Mouse (Mus musculus): ENCODE data around the gene Zc3h10. TPM values are rescaled to one million over a fixed set of nuclear protein-coding genes. Genes with fewer than 3 reads are reported as not detected.

The Zc3h10 gene
- polyA plus RNA-seq, 1 experiment from 2014 or later, result 16.6 TPM

DNA sequence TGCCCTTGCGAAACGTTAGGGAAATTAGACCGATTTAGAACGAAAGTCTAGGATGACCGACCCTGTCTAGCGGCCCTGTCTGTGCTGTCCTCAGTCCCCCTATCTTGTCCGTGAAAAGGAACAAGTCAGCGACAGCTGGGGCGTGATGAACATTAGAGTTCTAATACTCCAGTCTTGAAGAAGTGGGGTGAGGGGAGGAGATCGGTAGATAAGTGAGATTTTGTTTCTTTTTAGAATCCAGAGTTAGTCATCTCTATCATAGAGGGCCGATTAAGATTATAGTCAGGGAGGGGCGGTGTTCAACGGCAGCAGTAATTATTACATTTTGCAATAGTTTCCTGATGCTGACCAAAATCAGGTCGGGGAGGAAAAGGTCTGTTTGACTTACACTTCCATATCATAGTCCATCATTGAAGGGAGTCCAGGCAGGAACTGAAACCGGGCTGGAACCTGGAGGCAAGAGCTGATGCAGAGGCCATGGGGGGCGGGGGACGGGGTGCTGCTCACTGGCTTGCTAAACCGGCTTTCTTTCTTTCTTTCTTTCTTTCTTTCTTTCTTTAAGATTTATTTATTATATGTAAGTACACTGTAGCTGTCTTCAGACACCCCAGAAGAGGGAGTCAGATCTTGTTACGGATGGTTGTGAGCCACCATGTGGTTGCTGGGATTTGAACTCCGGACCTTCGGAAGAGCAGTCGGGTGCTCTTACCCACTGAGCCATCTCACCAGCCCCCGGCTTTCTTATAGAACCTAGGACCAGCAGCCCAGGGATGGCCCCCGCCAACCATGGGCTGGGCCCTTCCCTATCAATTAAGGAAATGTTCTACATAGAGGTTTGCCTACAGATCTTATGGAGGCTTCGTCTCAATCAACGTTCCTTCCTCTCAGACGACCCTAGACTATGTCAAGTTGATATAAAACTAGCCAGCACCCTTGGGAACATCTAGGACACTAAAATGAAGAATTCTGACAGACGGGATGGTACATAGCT is 20.9 kb downstream of the Zc3h10 start:
- peak overlapping the region; percentile 35 for H3K27ac ChIP-seq (ENCODE audit: low read length)
- ATAC-seq (ENCODE audit: low FRiP score, low TSS enrichment), result no peak
- peak overlapping the region; percentile 45 for H3K9ac ChIP-seq (replicated peaks; ENCODE audit: low read length)
- H3K27me3 ChIP-seq (ENCODE audit: insufficient read depth, low read length), result no peaks in the 10 kb centered on the region
- no peaks in the 10 kb centered on the region for H3K9me3 ChIP-seq (ENCODE audit: low read length)
- H3K4me2 ChIP-seq (replicated peaks; ENCODE audit: low read depth, low read length), result peak overlapping the region; percentile 100
- peak overlapping the region; percentile 84 for H3K4me3 ChIP-seq (ENCODE audit: low read length)
- 29% methylated on average over 28 of the region's 28 CpGs for WGBS
- no peaks in the 10 kb centered on the region for H3K36me3 ChIP-seq (ENCODE audit: insufficient read depth, low read length)
- H3K4me1 ChIP-seq (ENCODE audit: insufficient read depth, low read length), result peaks cover 13% of the 10 kb centered on the region

DNA sequence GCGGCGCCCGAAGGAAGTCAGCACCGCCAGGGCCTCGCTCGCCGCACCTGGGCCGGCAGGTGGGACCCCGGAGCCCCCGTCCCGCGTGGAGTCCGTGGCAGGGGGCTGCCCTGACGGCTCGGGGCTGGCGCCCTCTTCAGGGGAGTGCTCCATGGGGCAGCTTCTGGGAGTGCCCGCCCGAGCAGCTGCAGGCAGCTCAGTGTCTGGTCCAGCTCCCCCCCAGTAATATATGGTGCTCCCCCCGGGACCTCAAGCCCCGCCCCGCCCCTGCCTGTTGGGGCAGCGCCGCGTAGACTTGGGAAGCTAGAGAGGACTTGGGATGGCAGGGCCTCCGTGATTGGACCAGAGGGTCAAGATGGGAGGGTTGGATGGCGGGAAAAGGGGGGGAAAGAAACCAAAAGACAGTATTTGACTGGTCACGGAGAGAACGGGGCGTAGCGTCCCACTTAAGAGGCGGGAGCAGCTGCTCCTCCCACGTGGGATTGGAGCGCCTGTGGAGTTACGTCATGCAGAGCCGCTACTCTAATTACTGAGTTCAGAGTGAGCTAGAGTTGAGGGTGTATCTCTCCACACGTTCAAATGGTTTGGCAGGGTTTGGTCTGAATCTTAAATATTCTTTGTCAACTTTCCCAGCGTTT is 21.8 kb downstream of the Zc3h10 start, which contains the start of gene Esyt1:
TSS of gene Esyt1 (minus strand) at position 201 of the 638 bp plus-strand sequence.
- Histone ChIP-seq H3K27ac (ENCODE audit: low read length) (peak within 1 kb of the TSS; percentile 80), H3K9ac (replicated peaks; ENCODE audit: low read length) (peak within 1 kb of the TSS; percentile 82), H3K4me2 (replicated peaks; ENCODE audit: low read depth, low read length) (peak within 1 kb of the TSS; percentile 100), H3K36me3 (ENCODE audit: insufficient read depth, low read length) (0 out of 2 replicates have a peak, but pooled peaks cover 2% of the 10 kb centered on the region), H3K9me3 (ENCODE audit: low read length) (no peaks in the 10 kb centered on the region), H3K4me1 (ENCODE audit: insufficient read depth, low read length) (peaks cover 13% of the 10 kb centered on the region), H3K4me3 (ENCODE audit: low read length) (peak within 1 kb of the TSS; percentile 84), H3K27me3 (ENCODE audit: insufficient read depth, low read length) (no peaks in the 10 kb centered on the region)
- under 1% methylated on average over 37 of the region's 37 CpGs for WGBS
- ATAC-seq (ENCODE audit: low FRiP score, low TSS enrichment), result peak; percentile 99

- peak; percentile 33 for ATAC-seq (ENCODE audit: low FRiP score, low TSS enrichment)
- H3K4me2 ChIP-seq (replicated peaks; ENCODE audit: low read depth, low read length), result peak overlapping the region; percentile 100
- peak overlapping the region; percentile 84 for H3K4me3 ChIP-seq (ENCODE audit: low read length)
- WGBS, result under 1% methylated on average over 58 of the region's 58 CpGs
- H3K27ac ChIP-seq (ENCODE audit: low read length), result peak overlapping the region; percentile 80
- peaks cover 13% of the 10 kb centered on the region for H3K4me1 ChIP-seq (ENCODE audit: insufficient read depth, low read length)
- no peaks in the 10 kb centered on the region for H3K9me3 ChIP-seq (ENCODE audit: low read length)
- H3K36me3 ChIP-seq (ENCODE audit: insufficient read depth, low read length), result peaks cover 7% of the 10 kb centered on the region; the same call in 1 of the 2 replicates
- no peaks in the 10 kb centered on the region for H3K27me3 ChIP-seq (ENCODE audit: insufficient read depth, low read length)
- peak overlapping the region; percentile 82 for H3K9ac ChIP-seq (replicated peaks; ENCODE audit: low read length)
These were observed 22.6 kb downstream of the Zc3h10 start for GRCm38 (mm10) chr10:128524732-128525662.

DNA sequence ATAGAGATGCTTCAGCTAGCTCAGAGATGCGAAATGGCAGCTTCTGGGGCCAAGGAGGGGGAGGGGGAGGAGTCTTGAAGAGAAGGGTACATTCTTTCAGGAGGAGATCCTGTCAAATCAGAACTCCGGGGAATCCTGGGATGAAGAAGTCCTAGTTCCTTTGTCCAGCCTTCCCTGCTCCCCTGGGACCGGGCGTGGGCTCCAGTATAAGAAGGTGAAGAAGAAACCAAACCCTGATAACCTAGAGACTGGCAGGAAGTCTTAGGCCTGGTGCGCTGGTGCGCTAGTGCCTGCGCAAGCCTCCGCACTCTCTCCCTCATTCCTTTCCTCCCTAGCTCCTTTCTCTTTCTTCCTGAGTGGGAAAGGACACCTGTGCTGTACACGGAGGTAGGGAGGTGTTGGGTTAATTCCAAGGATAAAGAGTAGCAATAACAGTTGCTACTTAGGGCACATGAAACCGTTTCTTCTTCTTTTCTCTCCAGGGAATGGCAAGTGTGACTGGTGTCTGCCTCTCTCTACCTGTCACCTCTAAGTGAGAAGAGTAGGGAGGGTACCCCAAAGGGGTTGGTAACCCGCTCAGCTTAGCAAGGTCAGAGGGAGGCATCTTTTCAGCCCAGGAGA is 23.4 kb downstream of the Zc3h10 start:
- Histone ChIP-seq H3K4me1 (ENCODE audit: insufficient read depth, low read length) (peaks cover 13% of the 10 kb centered on the region), H3K4me2 (replicated peaks; ENCODE audit: low read depth, low read length) (peak overlapping the region; percentile 100), H3K9me3 (ENCODE audit: low read length) (no peaks in the 10 kb centered on the region), H3K27ac (ENCODE audit: low read length) (no peak overlapping the region), H3K36me3 (ENCODE audit: insufficient read depth, low read length) (peaks cover 11% of the 10 kb centered on the region; the same call in 1 of the 2 replicates), H3K4me3 (ENCODE audit: low read length) (peak overlapping the region; percentile 84), H3K9ac (replicated peaks; ENCODE audit: low read length) (peak overlapping the region; percentile 82), H3K27me3 (ENCODE audit: insufficient read depth, low read length) (no peaks in the 10 kb centered on the region)
- no peak for ATAC-seq (ENCODE audit: low FRiP score, low TSS enrichment)
- 15% methylated on average over 11 of the region's 11 CpGs for WGBS

DNA sequence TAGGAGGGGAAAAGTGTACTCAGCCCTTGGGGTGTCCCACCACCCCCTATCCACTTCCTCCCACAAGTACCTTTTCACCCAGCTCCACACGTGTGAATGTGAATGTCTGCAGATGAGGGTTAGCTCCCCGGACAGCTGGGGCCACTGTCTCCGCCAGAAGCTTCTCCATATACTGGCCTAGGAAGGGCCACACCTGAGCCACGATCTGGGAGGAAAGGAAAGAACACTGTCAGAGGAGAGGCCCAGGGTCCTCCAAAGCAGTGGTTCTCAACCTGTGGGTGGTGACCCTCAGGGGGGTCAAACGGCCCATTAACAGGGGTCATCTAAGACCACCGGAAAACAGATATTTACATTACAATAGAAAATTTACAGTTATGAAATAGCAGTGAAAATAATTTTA is 25.2 kb downstream of the Zc3h10 start:
- no peaks in the 10 kb centered on the region for H3K9me3 ChIP-seq (ENCODE audit: low read length)
- H3K9ac ChIP-seq (replicated peaks; ENCODE audit: low read length), result no peak overlapping the region
- H3K4me3 ChIP-seq (ENCODE audit: low read length), result no peak overlapping the region
- H3K36me3 ChIP-seq (ENCODE audit: insufficient read depth, low read length), result peaks cover 18% of the 10 kb centered on the region; the same call in 1 of the 2 replicates
- no peak overlapping the region for H3K4me2 ChIP-seq (replicated peaks; ENCODE audit: low read depth, low read length)
- no peaks in the 10 kb centered on the region; the same call in 1 of the 2 replicates for H3K27me3 ChIP-seq (ENCODE audit: insufficient read depth, low read length)
- 75% methylated on average over 6 of the region's 6 CpGs for WGBS
- H3K27ac ChIP-seq (ENCODE audit: low read length), result no peak overlapping the region
- no peak for ATAC-seq (ENCODE audit: low FRiP score, low TSS enrichment)
- H3K4me1 ChIP-seq (ENCODE audit: insufficient read depth, low read length), result peaks cover 13% of the 10 kb centered on the region

- Histone ChIP-seq H3K9ac (replicated peaks; ENCODE audit: low read length) (no peak overlapping the region), H3K4me2 (replicated peaks; ENCODE audit: low read depth, low read length) (no peak overlapping the region), H3K4me3 (ENCODE audit: low read length) (no peak overlapping the region), H3K36me3 (ENCODE audit: insufficient read depth, low read length) (peaks cover 18% of the 10 kb centered on the region; the same call in 1 of the 2 replicates), H3K27ac (ENCODE audit: low read length) (no peak overlapping the region), H3K9me3 (ENCODE audit: low read length) (no peaks in the 10 kb centered on the region), H3K27me3 (ENCODE audit: insufficient read depth, low read length) (peaks cover 3% of the 10 kb centered on the region; the same call in 1 of the 2 replicates), H3K4me1 (ENCODE audit: insufficient read depth, low read length) (peaks cover 14% of the 10 kb centered on the region)
- ATAC-seq (ENCODE audit: low FRiP score, low TSS enrichment), result no peak
- WGBS, result 87% methylated on average over 16 of the region's 16 CpGs
These were observed 27.0 kb downstream of the Zc3h10 start for GRCm38 (mm10) chr10:128520591-128520990.

DNA sequence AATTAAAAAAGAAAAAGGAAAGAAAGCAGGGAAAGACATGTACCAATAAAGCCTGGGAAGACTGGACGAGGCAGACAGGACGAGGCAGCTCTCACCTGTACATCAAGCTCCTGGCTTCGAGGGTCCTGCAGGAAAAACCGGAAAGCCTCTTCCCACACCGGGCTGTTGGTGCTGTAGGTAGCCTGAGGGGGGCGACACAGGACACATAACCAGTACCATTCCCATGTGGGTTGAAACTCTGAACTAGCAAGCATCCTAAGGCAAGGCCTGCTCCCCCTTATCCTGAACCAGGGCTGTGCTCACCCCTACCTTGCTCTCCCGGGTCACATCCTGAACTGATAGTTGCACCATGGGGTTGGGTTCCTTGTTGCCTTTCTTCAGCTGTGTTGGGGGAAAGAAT is 28.7 kb downstream of the Zc3h10 start:
- Histone ChIP-seq H3K36me3 (ENCODE audit: insufficient read depth, low read length) (peaks cover 18% of the 10 kb centered on the region; the same call in 1 of the 2 replicates), H3K9me3 (ENCODE audit: low read length) (no peaks in the 10 kb centered on the region), H3K4me2 (replicated peaks; ENCODE audit: low read depth, low read length) (no peak overlapping the region), H3K4me3 (ENCODE audit: low read length) (no peak overlapping the region), H3K4me1 (ENCODE audit: insufficient read depth, low read length) (peaks cover 8% of the 10 kb centered on the region), H3K27me3 (ENCODE audit: insufficient read depth, low read length) (peaks cover 3% of the 10 kb centered on the region; the same call in 1 of the 2 replicates), H3K9ac (replicated peaks; ENCODE audit: low read length) (no peak overlapping the region), H3K27ac (ENCODE audit: low read length) (no peak overlapping the region)
- no peak for ATAC-seq (ENCODE audit: low FRiP score, low TSS enrichment)
- 82% methylated on average over 7 of the region's 7 CpGs for WGBS

DNA sequence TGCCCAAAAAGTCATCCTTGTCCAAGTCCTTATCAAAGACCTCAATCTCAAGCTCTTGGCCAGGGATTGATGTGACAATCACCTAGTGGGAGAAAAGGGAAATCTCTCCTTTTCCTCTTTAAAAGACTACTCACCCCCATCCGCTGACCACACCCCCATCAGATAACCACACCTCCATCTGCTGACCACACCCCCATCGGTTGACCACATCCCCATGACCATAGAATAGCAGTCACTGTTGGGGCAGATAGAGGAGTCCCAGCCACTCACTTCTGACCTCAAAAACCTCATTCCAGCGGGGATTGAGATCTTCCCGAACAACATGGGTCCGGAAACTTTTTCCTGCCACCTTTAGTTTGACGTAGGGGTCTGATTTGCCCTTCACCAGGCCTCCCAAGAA is 30.9 kb downstream of the Zc3h10 start:
- Histone ChIP-seq H3K27me3 (ENCODE audit: insufficient read depth, low read length) (peaks cover 3% of the 10 kb centered on the region; the same call in 1 of the 2 replicates), H3K4me1 (ENCODE audit: insufficient read depth, low read length) (peaks cover 7% of the 10 kb centered on the region; the same call in 1 of the 2 replicates), H3K4me3 (ENCODE audit: low read length) (no peak overlapping the region), H3K9me3 (ENCODE audit: low read length) (no peaks in the 10 kb centered on the region), H3K36me3 (ENCODE audit: insufficient read depth, low read length) (peaks cover 25% of the 10 kb centered on the region; the same call in 1 of the 2 replicates), H3K27ac (ENCODE audit: low read length) (no peak overlapping the region), H3K4me2 (replicated peaks; ENCODE audit: low read depth, low read length) (no peak overlapping the region), H3K9ac (replicated peaks; ENCODE audit: low read length) (no peak overlapping the region)
- 38% methylated on average over 6 of the region's 6 CpGs for WGBS
- ATAC-seq (ENCODE audit: low FRiP score, low TSS enrichment), result 0 out of 2 replicates have a peak, but pooled peaks have one; percentile 42

Measured in kidney, embryonic 16.5 days (tissue).